In genomic region chr15:101552188-101552587, GRCm38 (mm10) we compare ENCODE assay signal across 16 mouse cellular contexts.
"Had no signal": no experiment of that assay in that cellular context is flagged by ENCODE, and none has a peak within 500 bp of the region (broad histone marks: within the 10 kb centered on the region; RNA-seq: fewer than 3 reads in every experiment).

No protein-coding gene starts in this region.

- DNase-seq: gastrocnemius, adult 2 months; gastrocnemius, postnatal 10 days; gastrocnemius, postnatal 25 days; heart, adult 18-20 months; heart, postnatal 10 days; heart, postnatal 4 days; kidney, adult 18-20 months; kidney, adult 8-10 months; kidney, postnatal 10 days; kidney, postnatal 25 days; kidney, postnatal 4 days; liver; liver, embryonic 13.5 days had no signal

- ATAC-seq: inflammation-experienced regulatory T-cells, adult 6 months; intestine, embryonic 15.5 days; intestine, postnatal 0 days had no signal
